Mouse (Mus musculus) embryonic stem cell, embryonic (primary cell): Measurements from ENCODE around the gene Fgf15.

Source experiments
- CTCF ChIA-PET, 4 experiments: fragments of 300-600 bp in 2 of 4; fragments of 350-600 bp in 2 of 4; sonication (Branson Sonifier 250); formaldehyde crosslinking; loops; one replicate each; lab custom pipeline; 2022; ENCODE audit warnings: inconsistent platforms in 2 of 4; lab: Charles Lee
- POLR2A ChIA-PET, 4 experiments: fragments of 300-600 bp in 2 of 4; fragments of 350-600 bp in 2 of 4; sonication (Branson Sonifier 250); formaldehyde crosslinking; loops; one replicate each; lab custom pipeline; 2022; ENCODE audit warnings: antibody characterized with exemption in 4 of 4, inconsistent platforms in 1 of 4; lab: Charles Lee

Fgf15 gene

GRCm38 (mm10) chr7:144943254-144943653 lies 46.9 kb downstream of the Fgf15 start:
- POLR2A ChIA-PET: interaction anchor here in 3 of 4 experiments (0.7 to 13.1 kb wide), 24 partner anchors 10 to 361 kb away, joined by 3 to 245 read pairs (median 6); partner anchors contain the start of genes Fadd (in 1 of the 3) and LTO1 (in 1 of the 3)
- CTCF ChIA-PET: no interaction called here
